Mouse (Mus musculus) thymus, postnatal 4 days (tissue): Measurements from ENCODE around the gene Patj.
"Not testable (repeated sequence)": the region's sequence is repeated elsewhere in the genome, so short reads cannot be mapped to it uniquely, and the experiment has no call there.

Experiments used
- DNase-seq: peaks from one replicate; pipeline ENCODE4 v3.0.0; 2021

The Patj gene

DNA sequence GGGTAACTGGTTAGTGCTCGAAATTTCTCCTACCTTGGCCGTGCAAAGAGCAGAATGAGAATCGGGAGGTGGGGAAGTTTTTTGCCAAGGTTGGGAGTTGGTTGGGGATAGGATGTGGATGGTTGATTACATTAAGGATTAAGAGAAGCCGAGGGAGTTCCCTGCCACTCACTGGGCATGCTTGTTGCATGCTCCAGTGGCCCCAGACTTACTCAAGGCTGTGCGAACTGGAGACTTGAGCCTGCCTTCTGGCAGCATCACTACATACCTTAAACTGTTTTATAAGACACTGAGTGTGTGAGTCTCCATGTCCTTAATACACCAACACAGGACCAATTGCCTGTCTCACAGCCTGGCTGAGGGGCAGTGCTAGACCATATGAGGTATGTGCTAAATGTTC lies 188.4 kb downstream of the Patj start:
- no peak for DNase-seq

DNA sequence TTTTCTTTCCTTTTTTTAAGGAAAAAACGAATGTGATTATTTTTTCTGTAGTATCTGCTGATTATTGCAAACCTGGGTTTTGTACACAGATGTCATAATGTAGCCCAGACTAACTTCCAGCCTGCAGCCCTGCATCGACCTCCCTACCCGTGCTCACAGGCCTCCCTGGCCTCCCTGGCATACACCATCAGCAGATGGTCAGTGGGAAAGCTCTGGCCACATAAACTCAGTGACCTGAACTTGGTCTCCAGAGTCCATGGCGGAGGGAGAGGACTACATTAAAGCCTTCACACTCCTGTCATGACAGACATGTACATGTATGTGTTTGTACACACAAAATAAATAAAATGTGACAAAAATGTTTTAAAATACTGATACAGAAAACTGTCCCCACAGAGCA lies 190.7 kb downstream of the Patj start:
- DNase-seq: no peak

DNA sequence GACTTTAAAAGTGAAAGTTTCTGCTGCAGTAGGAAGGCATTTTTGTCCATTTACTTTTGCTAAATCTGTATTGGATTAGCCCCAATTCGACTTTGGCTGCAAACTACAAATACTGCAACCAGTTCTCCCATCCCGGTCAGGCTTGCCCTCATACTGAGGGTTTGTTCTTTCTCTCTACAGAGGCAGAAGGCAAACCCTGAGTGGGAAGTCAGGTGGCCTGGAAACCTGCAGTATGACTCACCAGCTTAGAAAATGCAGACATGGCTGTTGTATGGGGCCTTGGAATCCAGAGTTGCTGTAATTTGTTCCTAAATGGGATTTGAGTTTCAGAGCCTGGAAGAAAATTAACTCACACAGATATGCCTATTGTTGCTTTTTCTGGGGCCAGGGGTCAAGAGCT lies 192.1 kb downstream of the Patj start:
- no peak for DNase-seq

DNA sequence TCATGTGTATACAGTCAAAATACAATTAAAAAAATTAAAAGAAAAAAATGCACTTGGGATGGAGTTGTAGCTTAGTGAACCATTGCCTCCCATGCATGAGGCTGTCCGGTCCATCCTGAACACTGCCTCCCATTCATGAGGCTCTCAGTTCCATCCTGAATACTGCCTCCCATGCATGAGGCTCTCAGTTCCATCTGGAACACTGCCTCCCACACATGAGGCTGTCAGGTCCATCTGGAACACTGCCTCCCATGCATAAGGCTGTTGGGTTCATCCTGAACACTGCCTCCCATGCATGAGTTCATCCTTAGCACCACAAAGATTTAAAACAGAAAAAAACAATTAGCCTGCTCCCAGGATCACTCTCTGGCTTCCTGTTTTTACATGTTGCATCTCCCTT lies 198.4 kb downstream of the Patj start:
- no peak for DNase-seq

DNA sequence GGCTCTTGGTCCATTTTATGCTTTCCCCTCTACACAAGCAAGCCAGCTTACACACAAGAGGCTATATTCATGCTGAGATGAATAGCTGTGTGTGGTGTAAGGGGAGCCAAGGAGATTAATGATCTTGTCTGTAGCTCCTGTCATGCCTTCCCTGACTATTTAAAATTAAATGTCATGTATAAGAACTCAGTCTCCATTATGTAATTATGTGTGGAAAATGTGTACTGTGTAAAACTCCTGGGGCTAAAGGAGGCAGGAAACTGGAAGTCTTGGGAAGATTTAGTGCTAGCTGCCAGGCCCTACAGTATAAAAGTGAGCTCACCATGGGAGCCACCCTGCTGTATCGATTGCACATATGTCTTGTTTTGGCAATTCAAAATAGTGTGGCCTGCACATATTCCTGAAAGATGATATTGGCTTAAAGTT lies 203.0 kb downstream of the Patj start:
- no peak for DNase-seq

DNA sequence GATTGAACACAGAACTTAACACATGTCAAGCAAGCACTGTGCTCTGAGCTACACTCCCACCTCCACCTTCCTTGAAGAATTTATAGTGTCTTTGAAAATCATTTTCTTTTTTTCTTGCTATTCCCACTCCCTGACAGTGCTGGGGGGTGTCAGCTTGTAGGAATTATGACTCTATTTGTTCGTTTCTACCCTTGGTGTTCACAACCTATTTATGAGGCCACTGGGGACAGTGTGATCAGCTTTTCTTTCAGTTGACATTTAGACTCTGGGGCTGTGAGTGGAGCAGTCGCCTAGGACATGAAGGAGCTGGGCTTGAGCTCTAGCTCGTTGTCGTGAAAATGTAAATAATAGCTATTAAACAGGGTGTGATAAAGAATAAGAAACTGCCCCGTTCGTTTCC lies 203.8 kb downstream of the Patj start:
- no peak for DNase-seq

DNA sequence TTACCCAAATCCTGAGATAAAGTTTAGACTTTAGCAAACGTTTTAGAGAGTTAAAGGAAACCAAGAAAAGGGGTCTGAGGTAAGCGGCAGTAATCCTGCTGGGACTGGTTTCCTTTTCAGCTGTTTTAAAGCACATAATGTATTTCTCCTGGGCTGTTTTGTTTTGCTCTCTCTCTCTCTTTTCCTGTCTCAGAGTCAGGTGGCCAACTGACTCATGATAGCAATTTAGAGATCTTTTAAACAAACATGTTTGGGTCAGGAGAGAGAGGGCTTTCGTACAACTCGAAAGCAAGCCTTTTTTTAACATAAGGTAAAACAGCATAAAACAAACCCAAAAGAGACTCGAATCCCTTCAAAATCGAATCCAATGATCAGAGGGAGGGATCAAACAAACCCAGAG lies 207.5 kb downstream of the Patj start:
- no peak for DNase-seq

DNA sequence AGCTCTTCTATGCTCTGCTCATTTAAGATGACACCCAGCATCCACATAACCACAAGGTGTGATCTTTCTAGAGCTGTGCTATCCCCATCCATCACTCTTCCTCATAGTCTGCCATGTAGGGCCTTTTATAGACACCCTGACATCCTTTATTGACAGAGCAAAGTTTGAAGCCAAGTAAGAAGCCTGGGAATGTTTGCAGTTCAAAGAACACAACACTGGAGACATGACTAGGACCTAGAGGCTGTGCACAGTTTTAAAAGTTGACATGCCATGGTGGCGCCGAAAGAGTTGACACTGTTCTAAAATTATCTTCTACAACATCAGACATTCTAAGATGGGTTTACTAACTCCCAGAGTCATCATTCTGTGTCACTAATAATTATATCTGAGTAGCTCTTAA lies 214.9 kb downstream of the Patj start:
- no peak for DNase-seq

DNA sequence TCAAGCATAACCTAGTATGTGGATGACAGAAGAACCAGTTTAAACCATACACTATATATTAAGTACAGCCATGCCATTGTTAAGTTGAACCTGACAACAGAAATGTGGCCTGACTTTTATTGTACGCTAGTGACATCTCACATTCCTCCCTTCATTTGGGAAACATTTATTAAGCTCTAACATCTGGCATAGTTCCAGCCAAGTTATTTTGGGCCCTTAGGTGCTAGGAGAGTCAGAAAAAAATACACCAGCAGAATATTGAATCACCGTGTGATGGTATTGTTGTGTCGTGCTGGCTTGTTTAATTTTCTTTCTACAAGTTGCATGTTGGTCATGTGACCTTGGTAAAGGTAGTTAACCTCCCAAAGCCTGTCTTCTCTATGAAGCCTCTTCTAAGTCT lies 218.8 kb downstream of the Patj start:
- DNase-seq: no peak

DNA sequence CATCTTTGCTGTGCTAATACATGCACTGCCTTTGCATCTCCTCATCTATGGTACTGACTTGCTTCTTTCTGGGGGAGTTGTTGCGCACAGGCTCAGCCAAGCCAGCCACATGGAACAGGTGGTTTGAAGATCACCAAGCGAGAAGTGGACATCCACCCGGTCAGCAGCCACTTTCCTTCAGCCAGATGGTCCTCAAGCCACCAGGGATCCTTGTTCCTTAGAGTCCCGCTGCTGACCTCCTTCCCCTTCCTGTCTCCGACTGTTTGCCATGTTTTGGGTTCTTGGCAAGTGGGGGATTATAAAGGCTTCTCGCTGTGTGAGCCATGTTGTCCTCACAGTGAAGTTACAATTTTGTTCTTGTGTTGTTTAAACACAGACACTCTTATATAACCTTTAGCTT lies 223.6 kb downstream of the Patj start:
- DNase-seq: no peak

DNA sequence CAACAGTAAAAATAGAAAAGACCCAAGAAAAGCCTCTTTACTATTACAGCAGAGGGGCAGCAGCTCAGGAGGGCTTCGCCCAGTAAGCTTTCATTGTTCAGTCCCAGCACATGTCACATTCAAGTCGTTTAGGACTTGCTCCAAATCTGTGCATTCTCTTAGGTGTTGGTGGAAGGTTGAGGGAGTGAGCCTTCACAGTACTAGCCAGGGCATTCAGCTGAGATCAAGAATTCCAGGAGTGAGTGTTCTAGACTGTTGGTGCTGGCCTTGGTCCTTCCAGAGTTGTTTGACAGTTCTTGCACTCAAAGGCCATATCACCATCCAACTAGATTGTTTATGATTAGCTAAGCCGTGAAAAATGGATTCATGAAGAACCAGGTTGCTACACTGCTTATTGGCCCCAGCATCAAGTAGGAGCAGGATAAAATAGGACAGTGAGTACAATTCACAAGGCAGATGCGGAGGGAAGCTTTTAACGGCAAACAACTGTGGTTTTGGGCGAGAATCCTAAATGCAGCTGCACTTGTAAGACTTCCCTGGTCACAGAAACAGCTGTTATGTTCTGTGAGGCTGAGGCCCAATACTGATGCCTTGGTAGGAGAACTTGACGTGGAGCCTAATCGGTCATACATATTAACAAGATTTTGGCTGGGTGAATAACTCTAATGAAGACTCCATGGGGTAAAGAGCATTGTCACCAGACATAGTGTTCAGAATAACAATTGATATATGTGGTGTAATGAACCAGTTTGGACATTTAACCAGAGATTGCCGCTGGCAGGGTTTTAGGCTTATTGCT lies 225.6 kb downstream of the Patj start:
- DNase-seq: no peak

DNA sequence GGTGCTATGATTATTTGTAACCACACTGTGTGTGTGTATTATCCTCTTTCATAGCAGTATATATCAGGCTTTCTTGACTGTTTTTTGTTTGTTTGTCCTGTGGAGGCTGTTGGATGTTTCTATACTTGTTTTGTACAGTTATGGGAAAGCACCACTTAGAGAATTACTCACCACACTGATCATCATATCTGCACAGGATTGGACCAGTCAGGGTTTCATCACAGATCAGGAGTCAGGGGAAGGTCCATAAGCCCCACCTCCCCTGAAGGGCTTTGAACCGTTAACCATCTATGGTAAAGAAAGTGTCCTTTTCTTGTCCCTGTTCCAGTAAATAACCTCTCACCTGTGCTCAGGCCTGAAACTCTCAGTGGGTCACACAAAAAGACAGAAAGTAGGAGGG lies 226.6 kb downstream of the Patj start:
- no peak for DNase-seq

DNA sequence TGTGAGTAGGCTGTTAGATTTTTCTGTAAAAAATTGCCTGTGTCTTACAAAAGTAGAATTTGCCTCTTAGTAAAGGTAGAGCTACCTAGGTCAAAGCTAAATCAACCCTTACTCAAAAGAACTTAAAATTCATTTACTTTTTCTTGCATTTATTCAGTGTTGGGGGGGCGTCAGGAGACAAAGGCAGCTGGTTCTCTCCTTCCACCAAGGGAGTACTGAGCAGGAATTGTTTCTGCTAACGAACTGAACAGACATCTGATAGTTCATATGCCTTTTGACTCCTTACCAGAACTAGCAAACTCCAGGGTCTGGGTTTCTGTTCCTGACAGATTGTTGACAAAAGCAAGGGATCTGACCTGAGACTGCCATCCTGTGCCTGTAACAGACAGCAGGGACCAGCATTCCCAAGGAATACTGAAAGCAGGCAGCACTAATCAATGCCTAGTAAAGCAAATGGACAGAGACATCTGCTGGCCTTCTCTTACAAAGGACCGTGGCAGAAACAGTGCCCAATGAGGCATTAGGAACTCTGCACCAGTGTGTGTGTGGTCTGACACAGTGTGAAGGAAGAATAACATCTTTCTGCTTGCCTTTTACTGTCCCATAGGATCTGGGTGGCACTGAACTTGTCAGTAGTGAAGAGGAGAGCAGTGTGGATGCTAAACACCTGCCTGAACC lies 227.6 kb downstream of the Patj start:
- no peak for DNase-seq

DNA sequence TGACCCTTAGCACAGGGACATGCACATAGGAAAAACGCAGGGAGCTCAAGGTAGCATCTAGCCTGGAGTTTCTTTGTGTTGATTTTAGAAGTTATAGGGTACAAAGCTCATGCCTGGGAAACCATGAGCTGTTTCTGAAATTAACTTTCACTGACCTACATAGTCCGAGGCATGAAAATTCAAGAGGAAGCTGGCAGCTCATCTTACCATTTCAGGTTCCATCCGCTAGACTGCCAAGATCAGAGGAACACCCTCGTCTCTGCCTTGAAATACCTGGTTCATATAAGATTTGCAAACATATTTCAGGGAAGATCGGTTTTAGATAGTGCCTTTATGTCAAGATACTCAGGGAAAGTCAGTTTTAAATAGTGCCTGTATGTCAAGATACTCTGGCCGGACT lies 232.7 kb downstream of the Patj start:
- DNase-seq: no peak

DNA sequence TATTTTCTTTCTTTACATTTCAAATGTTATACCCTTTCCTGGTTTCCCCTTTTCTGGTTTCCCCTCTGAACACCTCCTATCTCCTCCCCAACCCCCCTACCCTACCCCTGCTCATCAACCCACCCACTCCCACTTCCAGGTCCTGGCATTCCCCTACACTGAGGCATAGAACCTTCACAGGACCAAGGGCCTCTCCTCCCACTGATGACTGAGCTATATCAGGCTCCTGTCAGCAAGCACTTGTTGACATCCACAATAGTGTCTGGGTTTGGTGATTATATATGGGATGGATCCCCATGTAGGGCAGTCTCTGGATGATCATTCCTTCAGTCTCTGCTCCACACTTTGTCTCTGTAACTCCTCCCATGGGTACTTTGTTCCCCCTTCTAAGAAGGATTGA lies 233.6 kb downstream of the Patj start:
- DNase-seq: not testable (repeated sequence)

DNA sequence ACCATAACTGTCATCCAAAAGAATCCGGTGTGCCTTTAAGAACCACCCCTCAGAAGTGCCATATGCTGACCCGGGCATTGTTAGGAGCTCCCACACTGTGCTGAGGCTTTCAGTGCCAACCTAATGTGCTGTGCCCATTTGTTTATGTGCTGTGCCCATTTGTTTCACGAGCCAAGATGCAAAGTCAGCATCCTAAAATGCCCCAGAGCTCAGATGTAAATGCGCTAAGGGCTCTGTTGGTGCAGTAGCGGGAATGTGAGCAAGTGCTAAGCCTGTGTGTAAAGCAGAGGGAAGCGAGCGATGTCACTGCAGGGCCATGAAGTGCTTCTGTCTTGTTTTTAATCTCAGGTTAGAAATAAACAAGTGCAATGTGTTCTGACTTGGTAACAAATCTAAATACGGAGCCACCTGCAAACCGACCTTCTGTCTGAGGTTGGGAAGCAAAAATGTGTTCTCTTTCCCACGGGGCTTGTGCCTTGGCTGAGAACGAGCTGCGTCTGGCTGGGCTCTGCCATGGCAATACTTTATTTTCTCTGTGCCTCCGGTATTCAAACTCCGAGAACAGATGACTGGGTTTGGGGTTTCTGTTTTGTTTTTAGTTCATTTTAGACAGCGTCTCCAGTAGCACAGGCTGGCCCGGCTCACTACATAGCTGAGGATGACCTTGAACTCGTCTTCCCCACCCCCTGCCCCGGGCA lies 239.7 kb downstream of the Patj start:
- DNase-seq: no peak

DNA sequence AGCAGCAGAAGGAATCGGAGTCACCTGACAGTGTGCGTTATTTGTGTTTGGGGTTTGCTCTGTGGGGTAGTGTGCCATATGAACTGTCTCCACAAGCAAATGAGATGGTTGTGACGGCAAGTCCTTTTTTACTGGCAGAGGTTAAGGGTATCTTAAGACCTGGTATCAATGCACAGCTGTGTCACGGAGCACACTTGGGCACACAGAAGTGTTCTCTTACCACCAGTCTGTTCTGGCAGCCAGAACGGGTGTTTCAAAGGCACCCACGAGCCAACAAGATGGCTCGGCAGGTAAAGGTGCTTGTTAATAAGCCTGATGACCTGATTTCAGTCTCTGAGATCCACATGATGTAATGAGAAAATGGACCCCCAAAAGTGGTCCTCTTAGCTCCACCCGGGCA lies 243.1 kb downstream of the Patj start:
- DNase-seq: no peak

DNA sequence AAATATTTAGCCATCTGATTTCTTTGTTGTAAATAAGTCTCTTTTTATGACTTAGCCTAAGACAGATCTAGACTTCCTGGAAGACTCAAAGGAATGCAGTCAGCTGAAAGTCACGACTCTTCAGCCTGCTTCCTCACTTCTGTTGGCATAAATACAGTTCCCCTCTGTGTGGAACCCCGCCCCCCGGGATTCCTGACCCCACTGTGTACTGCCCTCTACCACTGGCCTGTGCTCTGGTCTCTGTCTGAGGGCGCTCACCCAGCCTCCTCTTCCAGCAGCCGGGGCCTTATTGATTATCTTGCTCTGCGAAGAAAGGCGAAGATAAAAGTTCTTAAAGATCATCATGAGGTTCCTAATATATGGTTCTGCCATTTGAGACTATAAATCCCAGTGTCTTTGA lies 258.1 kb downstream of the Patj start:
- no peak for DNase-seq

DNA sequence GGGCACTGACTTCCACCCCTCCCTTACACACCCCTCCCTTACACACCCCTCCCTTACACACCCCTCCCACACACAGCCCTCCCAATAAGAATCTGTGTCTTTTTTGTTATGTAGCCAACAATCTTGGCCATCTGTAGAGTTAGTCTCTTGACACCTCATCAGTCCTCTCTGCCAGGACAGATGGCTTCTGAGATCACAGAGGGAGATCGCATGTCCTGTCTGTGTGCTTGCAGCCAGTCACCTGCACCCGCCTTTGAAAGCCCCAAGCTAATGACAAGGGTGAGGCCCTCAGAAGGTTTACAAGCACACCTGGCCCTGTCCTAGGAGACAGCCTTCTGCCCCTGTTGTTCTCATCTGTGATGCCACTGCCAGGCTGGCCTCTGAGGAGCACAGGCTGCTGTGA lies 258.8 kb downstream of the Patj start:
- DNase-seq: no peak

DNA sequence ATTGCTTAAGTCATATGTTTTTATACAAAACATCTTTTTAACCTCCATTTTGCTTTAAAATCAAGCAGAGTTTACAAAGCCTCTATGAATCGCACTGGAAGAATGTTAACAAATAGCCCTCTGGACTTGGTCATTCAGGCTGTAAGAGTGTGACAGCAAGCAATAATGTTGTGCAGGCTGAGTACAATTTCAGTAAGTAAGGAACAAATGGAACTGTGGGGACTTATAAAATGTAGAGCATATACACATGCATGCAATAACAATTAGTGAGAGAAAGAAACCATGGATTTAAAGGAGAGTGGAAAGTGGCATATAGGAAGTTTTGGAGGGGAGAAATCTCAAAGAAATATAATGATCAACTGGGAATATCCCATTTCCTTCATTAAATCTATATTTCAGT lies 261.2 kb downstream of the Patj start:
- DNase-seq: no peak

DNA sequence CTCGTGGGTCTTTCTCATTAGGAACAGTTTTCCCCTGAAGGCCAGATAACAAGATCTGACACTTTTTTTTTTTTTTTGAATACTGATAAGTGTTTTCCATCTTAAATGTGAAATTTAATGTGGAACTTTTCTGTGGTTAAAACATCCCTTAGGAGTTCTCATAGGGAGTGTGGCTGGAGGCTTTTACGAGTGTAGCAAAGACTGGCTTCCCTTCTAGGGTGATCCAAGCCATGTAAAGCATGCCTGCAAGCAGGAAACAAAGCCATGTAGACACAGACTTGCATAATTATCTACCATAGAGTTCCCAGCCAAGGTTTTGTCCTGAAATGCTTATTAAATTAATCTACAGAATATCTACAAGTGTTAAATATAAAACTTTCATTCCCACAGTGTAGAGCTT lies 263.4 kb downstream of the Patj start:
- DNase-seq: no peak

DNA sequence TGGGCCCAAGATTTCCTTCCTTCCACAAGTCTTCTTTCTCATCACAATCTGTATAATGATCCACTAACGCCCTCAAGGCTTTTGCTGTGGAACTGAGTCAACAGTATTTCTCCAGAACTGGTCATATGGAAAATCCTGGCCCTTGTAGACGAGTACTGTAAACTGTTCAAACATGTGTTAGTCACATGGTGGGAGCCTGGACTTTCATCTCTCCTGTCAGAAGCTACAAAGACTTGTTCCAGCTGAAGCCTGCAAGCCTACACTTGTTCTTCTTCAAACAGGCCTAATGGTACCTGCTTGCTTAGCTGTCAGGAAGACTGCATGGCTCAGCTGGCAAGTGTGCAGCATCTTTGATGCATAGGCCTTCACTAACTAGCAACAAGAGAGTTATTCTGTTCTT lies 264.9 kb downstream of the Patj start:
- no peak for DNase-seq

DNA sequence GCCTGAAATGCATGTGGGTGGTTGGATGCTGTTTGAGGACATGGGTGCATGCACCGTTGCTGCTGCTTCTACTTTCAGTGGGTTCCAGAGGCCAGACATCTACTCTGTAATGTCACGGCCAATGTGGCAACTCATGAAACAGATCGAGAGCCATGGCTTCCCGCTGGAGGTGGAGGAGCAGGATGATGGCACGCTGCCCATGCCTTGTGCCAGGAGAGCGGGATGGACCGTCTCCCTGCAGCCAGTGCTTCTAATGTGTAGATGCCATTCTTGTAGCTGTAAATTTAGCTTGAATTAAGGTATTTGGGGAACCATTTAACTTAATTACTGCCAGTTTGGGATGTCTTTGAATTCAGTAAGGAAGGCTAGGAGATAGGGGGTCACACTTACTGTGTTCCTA lies 270.3 kb downstream of the Patj start:
- no peak for DNase-seq

DNA sequence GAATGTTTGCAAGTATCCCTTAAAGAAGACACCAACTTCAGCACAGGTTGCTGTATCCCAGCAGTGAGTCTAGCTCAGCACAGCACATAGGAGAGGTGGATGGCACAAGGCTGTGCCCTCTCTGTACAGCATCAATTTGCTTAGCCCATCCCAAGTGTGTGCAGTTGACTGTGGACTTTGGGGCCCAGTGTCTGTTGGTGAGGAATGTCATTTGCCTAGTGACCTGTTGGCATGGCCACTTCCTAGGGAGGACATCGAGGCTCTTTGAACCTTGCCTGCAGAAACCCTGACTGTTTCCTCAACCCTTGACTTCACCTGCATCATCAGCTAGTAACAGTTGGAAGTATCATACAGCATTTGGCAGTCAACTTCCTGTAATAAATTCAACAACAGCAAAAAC lies 270.9 kb downstream of the Patj start:
- DNase-seq: no peak
